Mouse (Mus musculus): ENCODE data around the gene Pipox.

Pipox gene

DNA sequence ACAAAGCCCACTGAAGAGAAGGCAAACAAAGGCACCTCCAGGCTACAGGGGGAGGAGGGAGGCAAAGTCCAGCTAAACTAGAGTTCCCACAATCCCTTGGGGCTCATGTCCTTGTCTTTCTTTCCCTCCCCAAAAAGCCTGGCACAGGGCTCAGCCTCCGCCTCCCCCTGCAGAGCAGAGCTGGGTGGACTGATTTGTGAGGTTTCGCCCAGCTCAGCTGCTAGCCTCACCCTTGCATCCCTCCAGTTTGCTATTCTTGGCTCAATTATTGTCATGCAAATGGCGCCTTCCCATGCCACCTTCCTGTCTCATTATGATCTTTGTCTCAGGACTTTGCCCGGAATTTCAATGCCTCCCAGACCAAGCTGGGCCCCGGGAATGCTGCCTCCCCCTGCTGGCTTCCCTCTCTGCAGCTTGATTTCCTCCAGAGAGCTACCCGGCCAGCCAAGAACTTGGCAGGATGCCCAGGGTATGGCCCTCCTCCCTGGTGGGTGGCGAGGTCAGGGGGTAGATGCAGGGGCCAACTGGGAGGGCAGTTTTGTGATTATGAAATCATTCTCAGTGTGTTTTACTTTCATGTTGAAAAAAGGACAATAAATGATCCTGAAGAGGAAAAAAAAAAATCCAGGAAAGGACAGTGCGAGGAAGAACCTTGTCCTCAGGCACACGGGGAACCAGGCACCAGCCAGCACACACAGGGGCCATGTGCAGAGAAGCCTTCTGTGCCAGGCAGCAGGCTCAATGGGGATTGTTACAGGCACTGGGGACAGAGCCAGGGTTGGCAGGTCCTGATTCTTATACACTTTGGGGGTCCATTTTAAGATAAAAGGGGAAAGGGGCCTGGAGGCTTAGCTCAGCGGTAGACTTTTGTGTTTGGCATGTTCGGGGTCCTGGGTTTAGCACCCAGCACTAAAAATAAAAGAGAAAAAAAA is at the start of gene Pipox:
Gene Pipox, minus strand, starts transcription at position 310 of the 932 bp plus-strand sequence.
- peak; percentile 28 to 38 for DNase-seq

DNA sequence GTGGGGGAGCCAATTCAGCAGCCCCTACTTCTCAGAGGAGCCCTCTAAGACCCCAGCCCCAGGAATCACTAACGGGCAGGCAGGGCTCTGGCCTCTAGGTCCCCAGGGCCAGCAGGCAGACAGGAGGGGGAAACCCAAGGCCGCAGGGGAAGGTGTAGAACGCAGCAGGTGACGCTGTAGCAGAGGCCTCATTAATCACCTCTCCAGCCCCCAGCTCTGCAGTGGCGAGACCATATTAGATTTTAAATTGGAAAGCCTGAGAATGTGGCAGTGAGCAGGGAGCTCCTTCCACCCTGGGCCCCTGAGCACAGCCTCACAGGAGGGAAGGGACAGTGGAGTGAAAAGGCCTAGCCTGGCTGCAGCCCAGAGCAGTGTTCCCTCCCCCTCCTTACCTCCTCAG is 48.3 kb upstream of the Pipox start:
- DNase-seq, result no peak

DNA sequence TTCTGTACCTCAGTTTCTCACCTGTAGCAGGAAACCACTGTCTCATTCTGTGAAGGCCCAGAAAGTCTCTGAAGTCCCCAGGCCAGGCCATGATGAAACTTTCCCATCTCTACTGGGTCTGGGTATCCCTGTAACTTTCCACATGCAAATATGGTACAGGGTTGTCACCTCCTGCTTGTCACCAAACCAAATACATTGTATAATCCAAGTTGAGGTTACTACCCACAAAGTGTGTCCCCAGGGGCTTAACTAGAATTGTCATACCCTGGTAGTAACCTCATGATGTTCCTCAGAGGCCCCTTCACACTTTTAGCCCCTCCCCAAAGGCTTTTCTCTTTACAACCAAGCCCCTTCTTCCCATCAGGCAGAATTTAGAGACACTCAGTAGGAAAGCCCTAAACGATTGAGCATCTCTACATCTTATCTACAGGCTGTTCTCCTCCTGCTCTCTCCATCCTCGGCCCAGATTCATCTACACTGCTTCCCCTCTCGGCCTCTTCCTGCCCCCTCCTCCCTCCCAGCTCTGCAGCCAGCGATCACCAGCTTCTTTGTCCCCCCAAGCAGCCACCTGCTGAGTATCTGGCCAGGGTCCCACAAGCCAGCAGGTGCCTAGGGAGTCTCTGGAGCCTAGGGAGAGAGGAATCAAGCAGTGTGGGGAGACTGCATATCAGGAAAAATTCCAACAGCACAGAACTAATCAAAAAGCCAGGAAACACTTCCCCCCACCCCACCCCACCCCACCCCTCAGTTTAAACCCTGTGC is 43.9 kb upstream of the Pipox start:
- no peak for DNase-seq

DNA sequence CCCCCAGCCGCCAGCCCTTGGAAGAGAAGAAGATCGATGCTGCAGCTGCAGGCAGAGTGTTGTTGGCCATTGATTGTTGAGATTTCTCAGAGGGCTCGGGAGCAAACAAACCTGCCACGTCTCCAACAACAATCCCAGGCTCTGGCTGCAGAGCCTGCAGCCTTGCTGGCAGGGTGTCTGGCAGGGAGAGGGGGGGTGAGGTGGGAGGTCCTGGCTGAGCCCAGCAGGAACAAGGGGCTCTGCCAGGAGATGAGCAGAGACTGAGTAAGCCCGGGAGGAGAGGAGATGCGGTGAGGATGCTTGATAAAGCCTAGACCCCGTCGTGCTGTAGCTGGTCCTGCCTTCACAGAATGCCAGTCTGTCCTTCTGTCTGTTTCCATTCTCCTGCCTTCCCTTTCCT is 43.0 kb upstream of the Pipox start:
- no peak for DNase-seq

DNA sequence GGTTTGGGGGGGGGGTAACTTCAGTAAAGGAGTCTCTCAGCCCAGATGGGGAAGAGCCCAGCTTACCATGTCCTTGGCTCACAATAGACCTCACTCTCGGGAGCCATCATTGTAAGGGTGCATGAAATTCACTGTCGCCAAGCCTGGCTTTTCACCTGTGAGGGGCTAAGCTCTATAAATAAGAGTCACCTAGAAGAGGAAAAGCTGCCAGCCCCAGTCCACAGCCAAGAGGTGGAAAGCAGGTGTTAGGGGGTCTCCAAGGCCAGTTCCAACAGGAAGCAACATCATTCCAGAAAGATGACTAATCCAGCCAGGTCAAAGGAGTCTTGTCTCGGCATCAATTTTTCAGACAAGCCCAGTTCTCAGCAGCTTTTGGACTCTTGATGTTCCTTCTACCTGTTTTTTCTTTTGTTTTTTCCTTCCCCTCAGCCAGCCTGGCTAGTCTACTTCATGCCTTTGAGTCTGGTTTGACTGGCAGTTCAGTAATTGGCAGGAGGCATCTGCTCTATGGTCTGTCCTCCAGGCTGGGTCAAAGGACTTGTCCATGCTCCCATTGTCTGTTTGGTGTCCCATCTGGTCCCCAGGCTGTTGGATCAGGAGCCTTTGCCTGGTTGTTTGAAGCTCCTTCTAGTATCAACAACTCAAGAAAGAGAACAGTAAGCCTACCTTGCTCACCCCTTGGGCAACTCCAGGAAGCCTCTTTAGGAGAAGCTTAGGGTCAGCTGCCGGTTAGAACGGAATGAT is 40.8 kb upstream of the Pipox start:
- no peak for DNase-seq

DNA sequence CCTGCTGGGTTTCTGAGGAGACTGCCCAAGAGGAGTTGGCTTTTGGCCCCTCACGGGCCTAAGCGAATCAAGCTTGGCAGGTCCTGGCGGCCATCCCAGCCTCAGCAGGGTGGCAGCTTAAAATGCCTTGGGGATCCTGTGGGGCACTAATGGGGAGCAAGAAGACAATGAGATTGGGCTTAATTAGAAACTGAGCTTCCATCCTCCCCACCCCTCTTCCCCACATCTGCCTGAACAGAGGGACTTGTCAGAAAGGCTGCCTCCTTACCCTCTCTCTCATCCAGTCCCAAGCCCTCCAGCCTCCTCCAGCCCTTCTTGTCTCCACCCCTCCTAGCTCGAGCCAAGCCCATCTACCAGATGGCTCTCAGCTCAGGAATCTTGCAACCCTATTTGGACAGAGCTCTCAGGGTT is 40.2 kb upstream of the Pipox start:
- DNase-seq, result no peak

DNA sequence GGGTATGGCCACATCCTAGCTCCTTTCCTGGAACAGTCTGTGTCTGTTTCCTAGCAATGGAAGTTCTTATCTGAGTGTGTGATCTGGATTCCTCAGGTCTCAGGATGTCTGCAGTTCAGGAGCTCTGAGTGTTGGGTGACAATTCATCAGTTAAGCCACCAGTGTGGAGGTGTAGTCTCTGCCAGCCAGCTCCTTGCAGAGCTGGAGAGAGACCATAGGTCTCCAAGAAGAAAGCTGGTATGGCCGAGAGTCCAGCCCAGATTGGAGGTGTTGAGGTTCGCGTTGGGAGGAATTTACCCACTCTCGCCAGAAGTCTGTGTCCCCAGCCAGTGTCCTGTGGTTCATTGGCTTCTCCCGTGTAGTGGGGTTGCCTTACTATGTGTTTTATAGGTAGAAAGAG is 38.7 kb upstream of the Pipox start:
- DNase-seq, result no peak

DNA sequence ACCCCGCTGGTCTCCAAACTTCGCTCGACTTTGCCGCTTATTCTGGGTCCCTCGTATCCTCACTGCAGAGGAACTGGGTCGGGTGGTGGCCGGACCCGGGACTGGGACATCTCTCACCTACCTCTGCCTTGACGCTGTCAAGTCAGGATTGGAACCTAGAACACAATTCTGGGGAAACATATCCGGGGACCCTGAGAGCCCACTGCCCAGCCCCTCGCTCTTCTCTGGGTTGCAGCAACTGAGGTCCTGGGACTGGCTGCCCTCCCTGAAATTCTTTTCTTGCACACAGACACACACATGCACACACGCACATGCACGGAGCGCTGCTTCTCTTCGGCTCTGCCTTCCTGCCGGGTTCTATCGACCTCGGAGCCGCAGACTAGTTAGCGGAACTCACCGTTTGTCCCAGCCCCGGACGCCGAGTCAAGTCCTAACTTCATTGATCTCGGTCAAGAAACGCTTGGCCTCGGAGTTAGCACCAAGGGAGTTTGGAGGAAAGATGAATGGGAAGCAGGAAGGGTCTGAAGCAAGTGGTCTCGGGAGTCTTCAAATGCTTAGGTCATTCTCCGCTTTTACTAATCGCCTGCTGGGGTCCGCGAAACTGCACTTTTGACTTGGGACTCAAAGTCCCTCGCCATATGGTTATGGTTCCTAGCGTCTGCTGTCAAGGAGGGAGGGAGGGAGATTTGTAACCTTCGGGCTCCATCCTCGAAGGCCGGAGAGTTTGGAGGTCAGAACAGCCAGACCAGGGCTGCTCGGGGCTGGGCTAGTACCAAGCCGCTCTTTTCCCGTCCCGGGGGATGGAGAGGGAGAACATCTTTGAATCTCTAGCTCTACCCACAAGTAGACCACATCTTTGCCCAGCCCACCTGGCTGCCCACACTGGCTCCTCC is 37.9 kb upstream of the Pipox start:
- no peak for DNase-seq

DNA sequence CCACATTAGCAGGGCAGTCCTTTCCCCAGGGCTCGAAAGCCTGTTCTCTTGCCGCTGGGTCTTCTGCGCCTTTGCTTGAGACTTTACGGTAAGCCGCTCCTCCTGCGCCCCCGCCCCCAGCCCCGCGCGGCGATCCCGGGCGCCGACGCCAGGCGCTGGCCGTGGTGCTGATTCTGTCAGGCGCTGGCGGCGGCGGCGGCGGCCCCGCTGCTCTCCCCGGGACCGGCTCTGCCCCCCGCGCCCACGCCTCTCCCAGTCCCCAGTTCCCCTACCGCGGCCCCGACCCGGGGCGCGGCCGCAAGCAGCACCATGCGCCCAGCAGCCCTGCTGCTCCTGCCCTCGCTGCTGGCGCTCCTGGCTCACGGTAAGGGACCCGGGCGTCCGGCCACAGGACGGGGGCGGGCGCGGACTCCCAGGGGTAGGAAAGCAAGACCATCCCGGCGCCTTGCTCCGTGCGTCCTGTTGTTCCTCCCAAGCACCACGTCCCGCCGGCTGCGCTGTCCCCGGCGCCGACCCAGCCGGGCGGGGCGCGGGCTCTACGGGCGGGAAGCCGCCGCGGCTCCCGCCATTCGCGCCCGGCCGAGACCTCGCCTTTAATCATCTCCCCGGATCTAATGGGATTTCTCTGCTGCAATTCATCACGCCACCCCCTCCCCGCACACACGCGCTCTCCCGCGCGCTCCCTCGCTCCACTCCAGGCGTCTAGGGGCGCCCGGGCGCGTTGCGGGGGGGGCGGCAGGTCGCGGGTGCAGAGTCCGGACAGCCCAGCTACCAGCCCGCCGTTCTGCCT is 37.0 kb upstream of the Pipox start, which contains the start of gene Sez6:
Gene Sez6, plus strand, starts transcription at position 50 of the 790 bp plus-strand sequence.
- peak; percentile 32 to 51 for DNase-seq

DNA sequence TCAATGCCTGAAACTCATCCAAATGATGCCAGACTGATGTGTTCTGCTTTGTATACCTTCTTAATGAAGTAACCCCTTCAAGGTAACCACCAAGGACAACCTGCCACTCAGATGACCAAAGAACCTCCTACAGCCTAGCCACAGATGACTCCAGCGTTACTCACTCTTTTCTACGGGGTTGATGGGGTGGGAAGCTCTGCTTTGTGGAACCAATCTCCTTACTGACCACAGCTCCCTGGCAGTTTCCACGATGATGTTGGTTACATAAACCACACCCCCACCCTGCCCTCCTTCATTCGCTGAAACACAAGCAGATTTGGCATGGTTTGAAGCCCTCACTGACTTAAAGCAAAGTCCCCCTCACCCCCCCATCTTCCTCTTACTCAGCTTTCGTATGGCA is 33.9 kb upstream of the Pipox start:
- DNase-seq, result no peak

DNA sequence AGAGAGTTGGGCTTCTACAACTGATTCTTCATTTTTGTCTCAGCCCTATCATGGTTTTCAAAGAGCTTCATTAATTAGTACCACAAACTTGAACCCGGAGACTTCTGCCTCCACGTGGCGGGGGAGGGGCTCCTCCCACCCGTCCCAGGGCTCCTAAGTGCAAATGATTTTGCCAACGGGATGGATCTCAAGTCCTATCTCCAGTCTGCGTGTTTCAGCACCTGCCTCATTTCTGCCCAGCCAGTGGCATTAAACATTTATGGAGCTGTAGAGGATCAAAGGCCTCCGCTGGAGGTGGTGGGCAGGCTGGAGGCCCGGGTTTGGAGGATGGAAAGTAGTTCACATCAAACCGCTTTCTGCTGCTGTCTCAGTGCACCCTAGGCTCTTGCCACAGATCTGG is 32.8 kb upstream of the Pipox start:
- DNase-seq, result no peak

DNA sequence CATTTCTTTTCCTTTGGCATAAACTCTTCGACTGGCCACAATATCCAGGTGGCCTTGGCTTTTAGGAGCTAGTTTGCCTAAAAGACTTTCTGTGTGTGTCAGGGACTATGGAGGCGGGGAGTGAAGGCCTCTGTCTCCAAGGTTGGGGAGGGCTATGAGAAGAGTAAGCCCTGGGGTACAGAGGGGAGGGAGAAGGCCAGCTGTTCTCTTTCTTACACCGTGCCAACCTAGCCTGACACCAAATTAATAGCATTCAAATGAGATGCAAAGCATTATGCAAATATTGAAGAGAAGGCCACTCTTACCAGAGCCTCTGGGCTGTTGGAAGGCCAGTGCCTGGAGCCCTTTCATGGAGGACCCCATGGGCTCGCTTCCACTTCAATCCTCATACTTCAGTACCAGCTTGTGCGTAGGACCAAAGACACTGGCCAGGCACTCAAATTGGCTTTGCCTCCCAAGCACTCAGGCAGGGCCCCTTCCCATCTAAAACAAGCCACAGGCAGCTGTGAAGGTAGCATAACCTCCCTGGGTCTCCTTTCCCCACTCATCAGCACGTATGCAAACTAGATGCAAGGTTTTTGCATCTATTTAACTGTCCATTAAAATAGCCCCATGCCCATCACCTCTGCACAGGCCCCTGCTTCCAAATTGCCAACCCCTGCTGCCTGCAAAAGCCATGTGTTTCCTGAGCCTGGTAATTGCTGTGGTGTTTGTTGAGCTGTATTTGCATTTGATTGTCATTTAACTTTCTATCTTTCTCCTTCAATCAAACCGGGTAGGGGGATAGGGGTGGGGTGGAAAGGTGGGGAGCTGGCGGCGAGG is 32.2 kb upstream of the Pipox start:
- DNase-seq, result no peak

DNA sequence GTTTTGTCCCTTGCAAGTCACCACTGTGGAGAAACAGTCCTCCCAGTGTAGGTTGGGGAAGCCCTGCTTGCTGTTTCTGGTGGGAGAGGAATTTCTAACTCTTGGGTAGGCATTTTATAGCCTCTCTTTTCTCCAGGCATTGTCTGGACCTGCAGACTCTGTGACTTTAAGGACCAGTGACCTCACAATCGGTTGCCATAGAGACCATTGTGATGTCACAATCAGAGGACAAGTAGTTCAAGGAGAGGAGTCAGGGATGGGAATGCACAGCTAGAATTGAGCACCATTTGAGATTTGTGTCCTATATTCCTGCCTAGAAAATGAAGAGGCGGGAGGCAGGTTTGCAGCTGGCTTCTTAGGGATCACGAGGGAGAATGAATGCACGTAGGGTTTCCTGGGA is 29.4 kb upstream of the Pipox start:
- DNase-seq, result no peak

DNA sequence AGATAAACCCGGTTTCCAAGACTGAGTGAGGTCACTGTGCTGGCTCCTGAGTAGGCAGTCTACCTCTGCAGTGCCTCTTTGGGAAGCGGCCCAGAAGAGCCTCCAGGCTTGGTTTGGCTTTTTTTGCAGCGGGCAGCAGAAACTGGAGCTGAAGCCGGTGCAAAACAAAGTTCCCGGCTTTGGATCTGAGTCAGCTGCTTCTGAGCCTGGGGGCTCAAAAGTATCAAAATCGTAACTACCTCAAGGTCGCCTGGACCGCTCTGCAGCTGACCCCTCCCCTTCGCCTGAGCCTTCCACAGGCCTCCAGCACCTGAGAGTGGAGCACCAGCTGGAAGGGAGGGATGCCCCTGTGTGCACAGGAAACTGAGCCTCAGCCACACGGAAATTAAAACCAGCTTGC is 23.3 kb upstream of the Pipox start:
- DNase-seq, result no peak

DNA sequence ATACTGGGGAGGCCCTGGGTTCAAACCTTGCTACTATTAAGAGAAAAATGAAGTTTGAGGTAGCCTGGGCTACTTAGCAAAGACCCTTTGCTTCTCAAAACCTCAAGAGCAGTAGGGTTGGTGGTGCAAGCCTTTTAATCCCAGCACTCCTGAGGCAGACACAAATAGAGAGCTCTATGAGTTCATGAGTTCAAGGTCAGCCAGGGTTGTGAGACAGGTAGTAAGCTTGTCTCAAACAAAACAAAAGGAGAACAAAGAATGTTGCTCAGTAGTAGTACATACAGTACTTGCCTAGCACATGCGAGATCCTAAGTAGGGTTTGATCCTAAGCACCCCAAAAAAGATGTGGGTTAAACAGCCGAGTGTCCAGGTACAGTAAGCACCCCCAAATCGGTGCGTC is 22.8 kb upstream of the Pipox start:
- no peak for DNase-seq

DNA sequence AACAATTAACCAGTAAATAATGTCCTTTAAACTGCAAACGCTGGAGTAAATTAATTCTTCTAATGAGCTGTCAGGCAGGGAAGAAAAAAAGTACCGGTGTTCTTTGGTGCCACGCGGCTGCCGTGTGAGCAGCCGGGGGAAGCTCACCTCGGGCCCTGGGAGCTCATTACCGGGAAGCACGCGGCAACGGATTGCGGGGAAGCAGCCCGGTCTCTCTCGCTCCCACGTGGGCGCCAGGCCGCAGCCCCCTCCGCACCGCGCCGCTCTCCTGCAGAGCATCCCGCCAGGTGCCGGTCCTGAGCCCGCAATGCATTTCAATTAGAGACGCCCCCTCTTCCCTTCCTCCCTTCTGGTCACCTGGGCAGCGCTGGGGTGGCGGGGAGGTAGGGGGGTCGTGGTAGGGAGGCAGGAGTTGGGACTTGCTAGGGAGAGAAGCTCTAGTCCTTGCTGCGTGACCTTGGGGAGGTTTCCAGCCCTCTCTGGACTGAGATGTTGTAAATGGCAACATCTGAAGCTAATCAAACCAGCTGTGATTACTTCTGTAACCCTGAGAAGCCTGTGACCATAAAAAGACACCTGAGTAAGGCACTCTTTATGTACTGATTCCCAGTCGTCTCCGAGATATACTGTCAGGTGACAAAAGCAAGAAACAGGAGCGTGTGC is 20.8 kb upstream of the Pipox start:
- no peak for DNase-seq

DNA sequence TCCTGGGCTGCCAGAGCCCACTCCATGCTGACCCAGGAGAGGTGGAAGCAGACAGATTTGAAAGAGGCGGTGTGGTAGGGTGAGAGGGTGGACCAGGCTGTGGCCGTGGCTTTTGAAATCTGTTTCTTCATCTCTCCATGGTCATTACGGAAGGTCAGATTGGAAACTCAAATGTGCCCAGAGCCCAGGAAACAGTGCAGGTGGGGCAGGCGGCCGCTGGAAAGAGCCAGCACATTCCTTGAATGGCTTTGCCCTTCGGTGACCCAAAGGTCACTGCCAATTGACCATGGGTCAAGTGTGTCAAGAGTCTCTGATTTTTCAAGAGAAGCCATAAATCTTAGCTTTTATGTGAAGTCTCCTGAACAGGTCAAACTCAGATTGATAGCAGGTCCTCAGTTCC is 19.6 kb upstream of the Pipox start:
- DNase-seq, result no peak

DNA sequence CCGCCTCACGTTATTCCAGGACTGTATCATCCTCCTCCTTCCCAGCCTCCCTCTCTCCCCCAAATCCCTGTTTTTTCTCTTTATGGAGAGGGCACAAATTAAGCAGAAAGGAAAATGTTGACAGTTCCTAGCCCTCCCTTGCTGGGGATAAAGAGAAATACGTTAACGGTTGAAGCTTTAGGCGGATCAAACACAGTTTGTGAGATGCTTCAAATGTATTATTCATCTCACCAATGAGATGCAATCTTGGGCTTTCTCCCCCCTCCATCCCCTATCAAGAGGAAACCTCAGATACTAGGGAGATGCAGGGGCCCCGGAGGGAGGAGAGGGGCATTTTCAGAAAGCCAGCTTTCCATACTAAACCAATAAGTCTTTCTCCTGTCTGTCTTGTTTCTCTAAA is 15.9 kb upstream of the Pipox start:
- no peak for DNase-seq

DNA sequence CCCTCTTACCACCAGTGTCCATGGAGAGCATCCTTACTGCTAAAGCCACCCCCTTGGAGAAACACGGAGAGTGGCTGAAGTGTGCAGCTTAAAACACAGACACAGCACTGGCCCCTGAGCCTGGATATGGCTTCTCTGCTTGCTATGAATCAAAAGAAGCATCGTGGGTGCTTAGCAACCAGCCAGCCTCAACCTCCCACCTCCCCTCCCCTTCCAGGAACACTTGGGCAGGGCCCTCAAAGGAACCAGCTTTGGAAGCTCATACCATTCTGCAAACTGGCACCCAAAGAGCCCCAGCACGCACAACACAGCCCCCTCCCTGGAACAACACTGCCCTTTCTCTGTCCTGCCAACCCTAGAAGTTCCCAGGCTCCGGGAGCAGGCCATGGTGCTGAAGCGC is 15.5 kb upstream of the Pipox start:
- no peak for DNase-seq

DNA sequence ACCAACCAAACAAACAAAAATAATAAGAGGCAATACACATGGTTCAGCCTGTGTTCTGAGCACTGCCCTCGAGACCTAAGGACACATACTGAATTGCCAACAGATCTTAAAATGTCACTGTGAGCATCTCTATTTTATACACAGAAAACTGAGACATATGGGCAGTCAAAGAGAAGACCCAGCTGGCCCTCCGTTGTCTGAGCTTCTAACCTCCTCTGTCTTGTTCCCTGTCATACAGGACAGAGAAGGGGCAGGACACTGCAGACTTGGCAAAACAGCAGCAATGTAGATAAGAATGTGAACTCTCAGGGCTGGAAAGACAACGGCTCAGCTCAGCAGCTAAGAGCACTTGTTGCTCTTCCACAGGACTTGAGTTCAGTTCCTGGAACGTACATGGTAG is 14.6 kb upstream of the Pipox start:
- no peak for DNase-seq
